Mouse (Mus musculus): ENCODE measurements around the gene Gper1.

DNA sequence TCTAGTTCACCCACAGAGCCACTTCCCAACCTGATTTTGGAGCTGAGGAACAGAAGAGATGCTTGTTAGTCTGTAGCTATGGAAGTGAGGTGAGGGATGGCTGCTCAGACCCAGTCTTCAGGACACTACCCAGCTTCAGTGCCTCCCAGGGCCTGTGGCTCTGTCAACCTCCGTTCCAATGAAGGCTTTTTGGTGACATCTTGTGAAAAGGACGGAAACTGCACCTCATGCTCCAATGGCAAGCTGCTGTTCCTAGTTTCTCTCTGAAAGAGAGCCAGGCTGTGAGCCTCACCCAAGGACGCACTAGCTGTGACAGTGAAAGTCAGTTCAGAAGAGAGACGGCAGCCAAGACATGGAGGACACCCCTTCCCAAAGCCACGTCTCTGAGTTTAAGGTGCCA is 45.0 kb downstream of the Gper1 start:
- TF ChIP-seq CTCF (IDR thresholded peaks at IDR 0.05; ENCODE audit: extremely low read depth, insufficient read depth, insufficient read length, insufficient replicate concordance) (no peak), POLR2A (IDR thresholded peaks at IDR 0.05; ENCODE audit: low read depth, low read length) (no peak)
